Mouse (Mus musculus): Measurements from ENCODE around the gene Tmprss5. TPM values are rescaled to one million over a fixed set of nuclear protein-coding genes. Genes with fewer than 3 reads are reported as not detected.

Tmprss5 gene
- polyA plus RNA-seq, 1 experiment from 2014 or later = 0.18 TPM

DNA sequence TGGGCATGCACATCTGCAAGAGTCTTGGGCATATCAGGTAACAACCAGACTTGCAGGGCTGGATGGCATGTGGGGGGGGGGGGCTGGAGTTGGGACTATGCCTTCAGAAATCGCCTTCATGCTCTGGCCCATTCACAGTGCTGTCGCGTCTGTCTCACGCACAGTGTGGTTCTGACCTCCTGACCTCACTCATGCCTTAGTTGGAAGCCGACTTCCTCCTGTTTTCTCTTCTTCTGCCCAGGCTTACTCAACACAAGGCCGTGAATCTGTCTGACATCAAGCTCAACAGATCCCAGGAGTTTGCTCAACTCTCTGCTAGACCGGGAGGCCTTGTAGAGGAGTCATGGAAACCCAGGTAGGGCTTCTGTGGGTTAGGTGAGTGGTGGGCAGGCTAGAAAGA is 28.0 kb downstream of the Tmprss5 start:
- Histone ChIP-seq H3K4me2 (no peak overlapping the region), H3K9me3 (replicated peaks) (no peaks in the 10 kb centered on the region), H3K4me1 (replicated peaks) (0 out of 2 replicates have a peak, but pooled peaks cover 9% of the 10 kb centered on the region), H3K9ac (no peak overlapping the region), H3K4me3 (no peak overlapping the region), H3K27me3 (replicated peaks) (peaks cover 7% of the 10 kb centered on the region; the same call in 1 of the 2 replicates), H3K27ac (ENCODE audit: poor library complexity, severe bottlenecking) (no peak overlapping the region), H3K36me3 (no peaks in the 10 kb centered on the region)
- ATAC-seq (ENCODE audit: insufficient number of reproducible peaks, low FRiP score) = no peak
- 64% methylated on average over 7 of the region's 7 CpGs for WGBS

DNA sequence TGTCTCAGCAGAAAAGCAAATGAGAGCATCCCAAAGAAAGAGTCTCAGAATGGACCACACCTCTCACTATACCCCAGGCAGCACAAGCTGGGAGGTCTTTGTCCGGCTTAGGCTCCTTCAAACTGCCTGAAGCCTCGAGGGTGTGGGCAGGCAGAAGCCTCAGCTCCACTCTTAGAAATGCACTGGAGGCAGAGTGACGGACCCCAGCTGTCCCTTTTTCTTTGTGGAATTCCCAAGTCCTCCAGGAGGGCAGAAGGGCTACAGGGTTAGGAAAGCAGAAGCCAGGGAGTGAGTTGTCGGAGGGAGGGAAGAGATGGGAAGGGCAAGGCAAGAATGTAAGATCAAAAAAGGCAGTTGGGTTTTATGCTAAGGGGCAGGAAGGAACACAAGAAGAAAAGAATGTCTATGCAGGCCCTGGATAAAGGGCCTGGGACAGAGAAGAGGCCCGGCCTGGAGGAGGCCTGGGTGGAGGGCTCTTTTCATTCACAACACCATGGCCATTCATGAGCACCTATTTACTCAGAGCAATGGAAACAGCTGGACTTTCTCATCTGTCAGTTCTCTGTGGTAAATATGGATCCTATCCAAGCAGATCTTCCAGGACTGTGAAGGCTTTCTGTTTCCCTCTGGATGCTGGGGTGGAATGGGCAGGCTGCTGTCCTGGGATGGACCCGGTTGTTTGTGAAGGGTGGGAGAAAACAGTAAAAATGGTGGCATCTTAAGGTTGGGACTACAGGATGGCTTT is 29.6 kb downstream of the Tmprss5 start:
- no peak overlapping the region for H3K4me2 ChIP-seq
- H3K9me3 ChIP-seq (replicated peaks) = no peaks in the 10 kb centered on the region
- no peak; the same call in 1 of the 2 replicates for ATAC-seq (ENCODE audit: insufficient number of reproducible peaks, low FRiP score)
- no peak overlapping the region for H3K27ac ChIP-seq (ENCODE audit: poor library complexity, severe bottlenecking)
- 45% methylated on average over 6 of the region's 6 CpGs for WGBS
- H3K4me3 ChIP-seq = no peak overlapping the region
- no peaks in the 10 kb centered on the region for H3K36me3 ChIP-seq
- no peak overlapping the region for H3K9ac ChIP-seq
- H3K4me1 ChIP-seq (replicated peaks) = 0 out of 2 replicates have a peak, but pooled peaks cover 9% of the 10 kb centered on the region
- H3K27me3 ChIP-seq (replicated peaks) = peaks cover 7% of the 10 kb centered on the region

DNA sequence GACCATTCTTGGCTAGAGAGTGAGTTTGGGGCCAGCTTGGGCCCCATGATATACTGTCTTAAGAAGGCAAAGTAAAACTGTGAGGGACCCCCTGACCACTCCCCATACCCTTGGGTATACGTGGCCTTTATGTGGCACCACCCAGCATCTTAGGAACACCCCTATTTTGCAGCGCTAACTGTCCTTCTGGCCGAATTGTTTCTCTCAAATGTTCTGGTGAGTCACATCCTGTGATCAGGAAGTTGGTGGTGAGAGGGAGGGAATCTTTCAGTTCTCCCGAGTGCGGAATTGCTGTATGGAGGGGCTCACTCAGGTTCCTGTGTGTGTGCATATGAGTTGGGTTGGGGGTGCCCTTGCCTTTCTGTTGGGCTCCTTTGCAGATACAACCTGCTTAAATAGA is 30.2 kb downstream of the Tmprss5 start:
- 51% methylated on average over 5 of the region's 5 CpGs for WGBS
- Histone ChIP-seq H3K9me3 (replicated peaks) (no peaks in the 10 kb centered on the region), H3K4me3 (no peak overlapping the region), H3K4me2 (no peak overlapping the region), H3K4me1 (replicated peaks) (0 out of 2 replicates have a peak, but pooled peaks cover 7% of the 10 kb centered on the region), H3K36me3 (no peaks in the 10 kb centered on the region), H3K9ac (no peak overlapping the region), H3K27ac (ENCODE audit: poor library complexity, severe bottlenecking) (no peak overlapping the region), H3K27me3 (replicated peaks) (peaks cover 3% of the 10 kb centered on the region; the same call in 1 of the 2 replicates)
- ATAC-seq (ENCODE audit: insufficient number of reproducible peaks, low FRiP score) = no peak

DNA sequence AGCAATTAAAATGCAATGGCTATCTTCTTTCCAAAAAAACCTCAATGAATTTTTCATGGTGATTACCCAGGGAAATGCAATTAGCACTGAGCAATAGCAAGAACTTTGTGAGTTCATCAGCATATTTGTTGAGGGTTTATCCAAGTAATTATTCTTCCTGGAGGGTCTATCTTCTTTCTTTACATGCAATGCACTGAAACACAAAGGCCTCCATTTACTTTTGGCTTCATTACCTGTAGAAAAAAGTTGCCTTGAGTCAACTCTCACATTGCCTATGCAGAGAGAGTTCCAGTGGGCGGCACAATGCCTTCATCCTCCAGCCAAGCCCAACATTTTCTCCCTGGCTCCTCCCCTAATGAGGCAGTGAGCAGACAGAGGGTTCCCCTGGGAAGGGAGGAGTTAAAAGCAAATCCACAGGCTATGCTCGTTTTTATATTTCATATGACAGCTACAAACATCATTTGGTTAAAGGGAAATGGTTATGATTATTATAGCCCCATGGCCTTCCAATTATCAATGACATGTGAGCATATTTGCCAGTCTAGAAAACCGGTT is 37.3 kb downstream of the Tmprss5 start:
- no peak overlapping the region for H3K27ac ChIP-seq (ENCODE audit: poor library complexity, severe bottlenecking)
- ATAC-seq (ENCODE audit: insufficient number of reproducible peaks, low FRiP score) = no peak
- no peaks in the 10 kb centered on the region for H3K9me3 ChIP-seq (replicated peaks)
- no peak overlapping the region for H3K9ac ChIP-seq
- H3K27me3 ChIP-seq (replicated peaks) = peaks cover 6% of the 10 kb centered on the region; the same call in 1 of the 2 replicates
- no peaks in the 10 kb centered on the region for H3K4me1 ChIP-seq (replicated peaks)
- no peak overlapping the region for H3K4me3 ChIP-seq
- H3K36me3 ChIP-seq = no peaks in the 10 kb centered on the region
- 48% methylated on average over 3 of the region's 3 CpGs for WGBS
- H3K4me2 ChIP-seq = no peak overlapping the region

DNA sequence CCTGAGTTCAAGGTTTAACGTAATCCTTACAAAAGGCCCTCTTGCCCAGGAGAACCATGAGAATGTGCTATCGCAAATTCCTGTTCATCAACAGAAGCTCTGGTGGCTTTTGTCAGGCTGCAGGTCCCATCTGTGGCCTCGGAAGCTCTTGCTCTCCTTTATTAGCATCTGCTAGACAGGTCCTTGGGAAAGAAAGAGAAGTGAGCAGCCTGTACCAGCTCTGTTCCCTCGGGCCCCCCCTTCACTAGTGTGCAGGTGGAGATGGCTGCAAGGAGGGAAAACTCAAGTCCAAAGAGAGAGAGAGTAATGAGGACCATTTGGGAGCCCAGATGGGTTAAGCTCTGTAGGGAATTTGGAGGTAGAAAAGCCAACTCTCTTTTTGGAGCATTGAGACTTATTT is 38.7 kb downstream of the Tmprss5 start:
- 66% methylated on average over 4 of the region's 4 CpGs for WGBS
- no peak for ATAC-seq (ENCODE audit: insufficient number of reproducible peaks, low FRiP score)
- Histone ChIP-seq H3K36me3 (no peaks in the 10 kb centered on the region), H3K27ac (ENCODE audit: poor library complexity, severe bottlenecking) (no peak overlapping the region), H3K4me2 (no peak overlapping the region), H3K27me3 (replicated peaks) (peaks cover 6% of the 10 kb centered on the region; the same call in 1 of the 2 replicates), H3K4me1 (replicated peaks) (no peaks in the 10 kb centered on the region), H3K4me3 (no peak overlapping the region), H3K9me3 (replicated peaks) (no peaks in the 10 kb centered on the region), H3K9ac (no peak overlapping the region)

DNA sequence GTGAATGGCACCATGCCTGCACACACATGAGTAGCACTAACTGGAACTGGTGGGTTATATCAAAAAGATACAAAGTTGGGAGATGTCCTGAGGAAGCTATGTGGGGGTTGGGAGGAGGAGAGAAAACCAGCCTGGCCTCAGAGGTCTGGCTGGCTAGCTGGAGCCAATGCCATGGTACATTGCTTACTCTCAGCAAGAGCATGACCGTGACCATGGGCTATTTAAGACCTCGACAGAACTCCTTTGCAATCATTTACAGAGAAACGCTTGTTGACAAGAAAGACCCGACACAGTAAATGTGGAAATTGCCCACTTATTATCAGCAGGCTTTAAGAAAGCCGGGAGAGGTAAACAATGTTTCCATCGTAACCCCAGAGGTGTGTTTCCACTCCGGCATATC is 44.6 kb downstream of the Tmprss5 start:
- H3K9ac ChIP-seq = no peak overlapping the region
- WGBS = 69% methylated on average over 7 of the region's 7 CpGs
- H3K27ac ChIP-seq (ENCODE audit: poor library complexity, severe bottlenecking) = no peak overlapping the region
- no peaks in the 10 kb centered on the region for H3K4me1 ChIP-seq (replicated peaks)
- H3K27me3 ChIP-seq (replicated peaks) = no peaks in the 10 kb centered on the region
- H3K9me3 ChIP-seq (replicated peaks) = no peaks in the 10 kb centered on the region
- no peak for ATAC-seq (ENCODE audit: insufficient number of reproducible peaks, low FRiP score)
- H3K4me2 ChIP-seq = no peak overlapping the region
- H3K4me3 ChIP-seq = no peak overlapping the region
- no peaks in the 10 kb centered on the region for H3K36me3 ChIP-seq

DNA sequence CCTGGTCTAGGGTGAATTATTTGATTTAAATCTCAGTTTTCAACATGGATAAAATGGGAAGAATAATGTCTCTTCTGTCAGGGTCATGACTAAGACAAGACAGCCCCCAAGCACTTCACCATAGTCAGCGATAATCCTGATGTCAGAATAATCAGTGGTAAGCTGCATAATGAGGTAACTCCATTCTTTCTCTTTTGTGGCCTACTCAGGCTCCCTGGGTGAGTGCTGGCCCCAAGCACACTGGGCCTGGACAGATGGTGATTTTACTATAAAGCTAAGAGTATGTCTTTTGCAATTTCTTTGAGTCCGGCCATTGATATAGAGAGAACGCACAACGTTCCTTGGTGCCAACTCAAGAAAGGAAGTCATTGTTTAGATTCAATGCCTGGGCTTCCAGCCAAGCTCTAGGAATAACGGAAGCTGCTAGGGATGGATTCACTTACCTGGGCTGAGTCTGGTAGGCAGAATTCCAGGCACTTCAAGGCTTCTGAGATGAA is 49.5 kb downstream of the Tmprss5 start:
- 64% methylated on average over 5 of the region's 5 CpGs for WGBS
- peaks cover 4% of the 10 kb centered on the region; the same call in 1 of the 2 replicates for H3K9me3 ChIP-seq (replicated peaks)

DNA sequence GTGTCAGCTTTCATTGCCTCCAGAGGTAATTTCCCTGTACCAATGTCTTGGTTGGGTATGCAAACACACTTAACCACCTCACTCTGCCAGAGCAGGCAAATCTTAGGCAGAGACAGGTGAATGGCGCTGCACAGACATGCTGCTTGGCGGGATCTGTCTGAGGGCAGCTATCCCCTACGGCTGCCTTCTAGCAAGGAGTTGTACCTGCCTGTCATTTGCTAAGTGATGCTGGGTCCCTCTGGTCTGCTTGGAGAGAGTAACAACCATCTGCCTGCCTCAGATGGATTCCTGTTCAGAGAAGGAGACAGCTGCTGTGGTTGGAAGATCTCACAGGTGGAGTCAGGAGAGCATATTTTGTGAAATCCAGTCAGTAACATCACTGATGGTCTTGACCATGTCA is 62.8 kb downstream of the Tmprss5 start:
- H3K27ac ChIP-seq (ENCODE audit: poor library complexity, severe bottlenecking) = no peak overlapping the region
- H3K4me2 ChIP-seq = no peak overlapping the region
- 73% methylated on average over 3 of the region's 3 CpGs for WGBS
- H3K9ac ChIP-seq = no peak overlapping the region
- H3K4me1 ChIP-seq (replicated peaks) = no peaks in the 10 kb centered on the region
- H3K27me3 ChIP-seq (replicated peaks) = no peaks in the 10 kb centered on the region
- no peaks in the 10 kb centered on the region for H3K9me3 ChIP-seq (replicated peaks)
- ATAC-seq (ENCODE audit: insufficient number of reproducible peaks, low FRiP score) = no peak
- H3K4me3 ChIP-seq = no peak overlapping the region
- no peaks in the 10 kb centered on the region for H3K36me3 ChIP-seq

More for the DNA sequence above, 49.5 kb downstream of the Tmprss5 start:
- no peaks in the 10 kb centered on the region for H3K4me1 ChIP-seq (replicated peaks)
- 0 out of 2 replicates have a peak, but pooled peaks cover 2% of the 10 kb centered on the region for H3K27me3 ChIP-seq (replicated peaks)
- ATAC-seq (ENCODE audit: insufficient number of reproducible peaks, low FRiP score) = no peak
- H3K27ac ChIP-seq (ENCODE audit: poor library complexity, severe bottlenecking) = no peak overlapping the region
- H3K9ac ChIP-seq = no peak overlapping the region
- no peak overlapping the region for H3K4me3 ChIP-seq
- no peak overlapping the region for H3K4me2 ChIP-seq
- H3K36me3 ChIP-seq = no peaks in the 10 kb centered on the region

DNA sequence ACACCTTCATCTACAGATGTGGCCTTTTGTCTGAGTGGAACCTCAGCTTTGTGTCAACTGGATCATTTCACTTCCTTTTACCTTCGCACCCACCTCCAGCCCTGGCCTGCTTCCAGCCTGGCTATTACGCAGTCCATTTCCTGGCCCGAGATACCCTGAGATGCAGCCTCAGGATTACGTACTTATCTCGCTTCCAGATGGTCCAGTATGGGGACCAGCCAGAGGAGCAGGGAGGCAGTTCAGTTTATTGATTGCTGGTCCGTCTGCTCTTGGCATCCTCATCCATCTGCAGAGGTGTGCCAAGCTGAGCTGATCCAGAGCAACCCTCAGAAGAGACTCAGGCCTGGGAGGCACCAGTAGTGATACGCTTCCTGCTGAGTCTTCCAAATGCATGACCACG is 64.7 kb downstream of the Tmprss5 start:
- ATAC-seq (ENCODE audit: insufficient number of reproducible peaks, low FRiP score) = no peak
- no peaks in the 10 kb centered on the region for H3K36me3 ChIP-seq
- no peaks in the 10 kb centered on the region for H3K27me3 ChIP-seq (replicated peaks)
- H3K4me2 ChIP-seq = no peak overlapping the region
- H3K27ac ChIP-seq (ENCODE audit: poor library complexity, severe bottlenecking) = no peak overlapping the region
- H3K9ac ChIP-seq = no peak overlapping the region
- no peaks in the 10 kb centered on the region for H3K4me1 ChIP-seq (replicated peaks)
- no peaks in the 10 kb centered on the region for H3K9me3 ChIP-seq (replicated peaks)
- no peak overlapping the region for H3K4me3 ChIP-seq
- 71% methylated on average over 8 of the region's 8 CpGs for WGBS

DNA sequence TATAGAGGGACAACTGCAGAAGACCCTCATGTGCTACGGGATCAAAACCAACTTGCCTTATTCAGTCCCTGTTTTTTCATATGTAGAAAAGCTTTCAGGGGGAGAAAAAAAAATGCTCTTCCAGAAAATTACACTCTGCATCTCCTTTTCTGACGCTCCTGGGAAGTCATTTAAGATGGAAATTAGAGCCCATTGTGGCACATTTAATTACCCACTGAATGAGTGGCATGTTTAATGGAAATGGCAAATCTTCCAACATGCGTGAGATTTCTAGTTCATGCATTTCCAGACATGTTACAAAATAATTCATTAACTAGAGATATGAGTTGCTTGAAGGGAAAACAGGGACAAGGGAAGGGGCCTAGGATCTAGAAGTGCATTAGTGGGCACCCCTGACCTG is 66.0 kb downstream of the Tmprss5 start:
- WGBS = 74% methylated on average over 3 of the region's 3 CpGs
- Histone ChIP-seq H3K4me2 (no peak overlapping the region), H3K27me3 (replicated peaks) (no peaks in the 10 kb centered on the region), H3K4me1 (replicated peaks) (no peaks in the 10 kb centered on the region), H3K9ac (no peak overlapping the region), H3K27ac (ENCODE audit: poor library complexity, severe bottlenecking) (no peak overlapping the region), H3K9me3 (replicated peaks) (no peaks in the 10 kb centered on the region), H3K4me3 (no peak overlapping the region), H3K36me3 (no peaks in the 10 kb centered on the region)
- ATAC-seq (ENCODE audit: insufficient number of reproducible peaks, low FRiP score) = no peak
